In genomic region chr8:95987011-95987440, GRCm38 (mm10) we compare ENCODE assay signal across 8 mouse cellular contexts.
DNase-seq lines count a peak whose midpoint lies in the region; ATAC-seq and TF ChIP-seq lines count a peak whose summit lies in the region.

No protein-coding gene starts in this region.

- H3K27me3 ChIP-seq in heart, embryonic 13.5 days (replicated peaks), result no peaks in the 10 kb centered on the region
- no peaks in the 10 kb centered on the region for H3K27me3 ChIP-seq in hindbrain, embryonic 14.5 days (ENCODE audit: control insufficient read depth, insufficient read depth, low read length)
- H3K27me3 ChIP-seq in lung, postnatal 0 days (replicated peaks; ENCODE audit: insufficient read depth, low read length), result no peaks in the 10 kb centered on the region

- no peak for DNase-seq in heart, adult 11 months
- peak; percentile 42 for DNase-seq in embryo, embryonic 10.5 days (ENCODE audit: low spot score)
- DNase-seq in hindbrain, embryonic 14.5 days (ENCODE audit: low spot score), result no peak
- DNase-seq in neural tube, embryonic 10.5 days (ENCODE audit: extremely low spot score, low spot score), result peak; percentile 17
- DNase-seq in urinary bladder, postnatal 36 days (ENCODE audit: low spot score in 2 of 2), result no peak
- DNase-seq in testis, postnatal 14 days (ENCODE audit: low spot score), result no peak
- DNase-seq in lung, postnatal 0 days (ENCODE audit: low spot score), result no peak

- 27% methylated on average over 10 of the region's 10 CpGs for WGBS in heart, embryonic 13.5 days
- WGBS in hindbrain, embryonic 14.5 days, result 9% methylated on average over 10 of the region's 10 CpGs
- 28% methylated on average over 10 of the region's 10 CpGs for WGBS in lung, postnatal 0 days

- no peaks in the 10 kb centered on the region for H3K9me3 ChIP-seq in heart, embryonic 13.5 days
- H3K9me3 ChIP-seq in hindbrain, embryonic 14.5 days (ENCODE audit: control insufficient read depth, low read length), result no peaks in the 10 kb centered on the region
- H3K9me3 ChIP-seq in lung, postnatal 0 days (ENCODE audit: low read length), result no peaks in the 10 kb centered on the region

- ATAC-seq in heart, embryonic 13.5 days (ENCODE audit: extremely low read depth, insufficient number of reproducible peaks, low FRiP score, low TSS enrichment), result no peak
- ATAC-seq in hindbrain, embryonic 14.5 days (ENCODE audit: low FRiP score), result no peak
- ATAC-seq in lung, postnatal 0 days, result no peak

- no peak for TF ChIP-seq CTCF in lung, postnatal 0 days (IDR thresholded peaks at IDR 0.05)

- H3K36me3 ChIP-seq in heart, embryonic 13.5 days, result no peaks in the 10 kb centered on the region
- H3K36me3 ChIP-seq in hindbrain, embryonic 14.5 days (replicated peaks; ENCODE audit: control insufficient read depth, insufficient read depth), result no peaks in the 10 kb centered on the region
- no peaks in the 10 kb centered on the region for H3K36me3 ChIP-seq in lung, postnatal 0 days (ENCODE audit: insufficient read depth, low read length)

- no peak overlapping the region for H3K9ac ChIP-seq in heart, embryonic 13.5 days
- H3K9ac ChIP-seq in hindbrain, embryonic 14.5 days, result no peak overlapping the region
- H3K9ac ChIP-seq in lung, postnatal 0 days (replicated peaks; ENCODE audit: low read depth), result no peak overlapping the region

- no peak for TF ChIP-seq EP300 in lung, postnatal 0 days (IDR thresholded peaks at IDR 0.05)

- H3K4me1 ChIP-seq in heart, embryonic 13.5 days, result no peaks in the 10 kb centered on the region
- H3K4me1 ChIP-seq in hindbrain, embryonic 14.5 days (replicated peaks; ENCODE audit: control insufficient read depth, insufficient read depth, low read length), result no peaks in the 10 kb centered on the region
- no peaks in the 10 kb centered on the region for H3K4me1 ChIP-seq in lung, postnatal 0 days (ENCODE audit: insufficient read depth, low read depth, low read length)

- H3K4me3 ChIP-seq in heart, embryonic 13.5 days, result peak overlapping the region; percentile 9; the same call in 1 of the 2 replicates
- 0 out of 2 replicates have a peak overlapping the region, but pooled peaks have one; percentile 13 for H3K4me3 ChIP-seq in hindbrain, embryonic 14.5 days (replicated peaks; ENCODE audit: low read length)
- no peak overlapping the region for H3K4me3 ChIP-seq in lung, postnatal 0 days (ENCODE audit: low read depth, low read length)

- H3K4me2 ChIP-seq in heart, embryonic 13.5 days, result peak overlapping the region; percentile 49
- H3K4me2 ChIP-seq in hindbrain, embryonic 14.5 days (replicated peaks), result peak overlapping the region; percentile 42
- H3K4me2 ChIP-seq in lung, postnatal 0 days (replicated peaks; ENCODE audit: low read depth, low read length), result no peak overlapping the region

- no peak overlapping the region for H3K27ac ChIP-seq in heart, embryonic 13.5 days (replicated peaks)
- no peak overlapping the region for H3K27ac ChIP-seq in hindbrain, embryonic 14.5 days
- no peak overlapping the region for H3K27ac ChIP-seq in lung, postnatal 0 days (ENCODE audit: low read length)

Comparison
In these comparisons a context has a peak if more than half of its experiments do, and no peak if none do; other contexts are left out.
1. DNase-seq: peak in embryo, embryonic 10.5 days (single experiment) and neural tube, embryonic 10.5 days (single experiment); none in heart, adult 11 months (single experiment), hindbrain, embryonic 14.5 days (single experiment), urinary bladder, postnatal 36 days (0 of 2), testis, postnatal 14 days (single experiment) and lung, postnatal 0 days (single experiment).